Mouse (Mus musculus) kidney, postnatal 0 days (tissue): ENCODE results near the gene Mfng. TPM values are rescaled to one million over a fixed set of nuclear protein-coding genes. Genes with fewer than 3 reads are reported as not detected.
A peak's percentile ranks its signal among the peaks of the same experiment; 100 is the strongest.

Experiments
- ATAC-seq: fragments of 200-750 bp; cut with Nextera tagmentation; replicated peaks from 2 replicates; pipeline ENCODE4 v1.8.0; 2017; ENCODE audit warnings: low read depth, moderate number of reproducible peaks, moderate TSS enrichment, moderate library complexity; ENCODE audit not compliant: low FRiP score
- DNase-seq: peaks from one replicate; pipeline ENCODE4 v3.0.0-alpha.2; 2016; ENCODE audit warnings: low spot score
- H3K27ac ChIP-seq: fragments of 300-500 bp; sonication (generic); 2 replicates; pipeline ENCODE4 v1.5.1; 2014; ENCODE audit warnings: mild to moderate bottlenecking
- H3K27me3 ChIP-seq: fragments of 300-500 bp; sonication (generic); 2 replicates; pipeline ENCODE4 v1.6.1; 2014; ENCODE audit warnings: low read length, mixed read lengths; ENCODE audit not compliant: insufficient read depth
- H3K36me3 ChIP-seq: fragments of 300-500 bp; sonication (generic); 2 replicates; pipeline ENCODE4 v1.6.1; 2014; ENCODE audit warnings: low read length, mixed read lengths; ENCODE audit not compliant: insufficient read depth
- H3K4me1 ChIP-seq: fragments of 300-500 bp; sonication (generic); replicated peaks from 2 replicates; pipeline ENCODE4 v1.6.1; 2014; ENCODE audit warnings: antibody characterized with exemption, low read length, mixed read lengths; ENCODE audit not compliant: insufficient read depth
- H3K4me2 ChIP-seq: fragments of 300-500 bp; sonication (generic); 2 replicates; pipeline ENCODE4 v1.6.1; 2014; ENCODE audit warnings: mild to moderate bottlenecking, low read length, moderate library complexity, mixed read lengths
- H3K4me3 ChIP-seq: fragments of 300-500 bp; sonication (generic); replicated peaks from 2 replicates; pipeline ENCODE4 v1.5.1; 2014; ENCODE audit warnings: low read depth, low read length
- H3K9ac ChIP-seq: fragments of 300-500 bp; sonication (generic); 2 replicates; pipeline ENCODE4 v1.6.1; 2014; ENCODE audit warnings: low read depth, low read length
- H3K9me3 ChIP-seq: fragments of 300-500 bp; sonication (generic); replicated peaks from 2 replicates; pipeline ENCODE4 v1.6.1; 2016; ENCODE audit warnings: low read length, inconsistent platforms, mixed read lengths
- CTCF ChIP-seq: IDR thresholded peaks from 2 replicates; pipeline ENCODE4 v1.5.1; 2016; ENCODE audit warnings: antibody characterized with exemption, low read depth, mild to moderate bottlenecking, moderate library complexity
- whole genome bisulfite sequencing: fragments of 180-500 bp; shearing (Covaris S2); extraction: QIAGEN DNeasy Blood & Tissue Kit; methylation state at CpG from one replicate; pipeline ENCODE4 v1.1.7; 2014; 5-methylcytosine and 5-hydroxymethylcytosine counted together
- polyA plus RNA-seq: library from polyadenylated mRNA; unstranded; fragments of >200 nt; fragmentation: Nextera tagmentation; extraction: Ambion mirVana; gene quantifications from 2 replicates; pipeline ENCODE4 v1.2.1, GENCODE M21; 2015

The Mfng gene
- polyA plus RNA-seq, 1 experiment from 2014 or later = 18.9 TPM

DNA sequence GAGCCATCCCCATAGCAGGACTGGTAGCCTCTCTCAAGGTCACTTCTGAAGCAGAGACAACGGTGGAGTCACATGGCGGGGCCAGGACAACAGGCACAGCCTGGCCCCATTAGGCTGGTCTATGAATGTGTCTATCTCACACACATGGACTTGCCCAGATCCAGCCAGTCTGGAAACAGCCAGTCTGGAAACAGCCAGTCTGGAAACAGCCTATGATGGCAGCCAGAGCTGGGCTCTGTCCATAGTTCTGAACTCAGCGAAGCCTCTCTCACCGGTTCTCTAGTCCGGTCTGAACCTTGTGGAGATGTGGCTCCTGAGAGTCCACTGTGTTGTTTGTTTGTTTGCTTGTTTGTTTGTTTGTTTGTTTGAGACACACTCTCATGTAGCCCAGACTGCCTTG is 23.4 kb downstream of the Mfng start:
- Histone ChIP-seq H3K27ac (no peak overlapping the region), H3K27me3 (no peaks in the 10 kb centered on the region), H3K36me3 (no peaks in the 10 kb centered on the region), H3K9me3 (no peaks in the 10 kb centered on the region), H3K4me3 (no peak overlapping the region), H3K9ac (no peak overlapping the region), H3K4me1 (no peaks in the 10 kb centered on the region), H3K4me2 (no peak overlapping the region)
- DNase-seq = peak; percentile 75
- peak; percentile 70 for ATAC-seq
- WGBS = 40% methylated on average over 5 of the region's 5 CpGs
- no peak for TF ChIP-seq CTCF

DNA sequence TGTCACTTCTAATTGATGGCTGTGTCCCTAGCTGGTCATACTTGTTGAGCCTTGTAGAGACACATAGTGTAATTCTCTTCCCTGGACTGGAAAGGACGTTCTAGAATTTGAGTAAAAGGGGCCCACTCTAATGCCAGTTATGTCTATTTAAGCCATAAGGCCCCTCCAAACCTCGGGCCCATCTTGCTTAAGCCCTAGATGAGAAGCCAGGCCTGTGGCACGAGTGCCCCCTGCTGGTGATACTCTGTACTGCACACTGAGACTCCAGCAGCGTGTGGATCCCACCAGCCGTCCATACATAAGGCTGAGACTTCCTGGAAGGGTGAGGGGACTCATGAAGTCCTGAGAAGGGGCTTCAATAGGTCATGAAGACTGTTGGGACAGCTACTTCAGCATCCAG is 29.1 kb downstream of the Mfng start:
- no peak overlapping the region for H3K4me2 ChIP-seq
- TF ChIP-seq CTCF = peak; percentile 98

GRCm38 (mm10) chr15:78742831-78743230 is 30.4 kb downstream of the Mfng start:
- ATAC-seq = no peak
- Histone ChIP-seq H3K9me3 (no peaks in the 10 kb centered on the region), H3K4me2 (no peak overlapping the region), H3K36me3 (no peaks in the 10 kb centered on the region), H3K4me1 (no peaks in the 10 kb centered on the region), H3K9ac (no peak overlapping the region), H3K27ac (no peak overlapping the region), H3K4me3 (no peak overlapping the region), H3K27me3 (no peaks in the 10 kb centered on the region)
- no peak for TF ChIP-seq CTCF
- 91% methylated on average over 10 of the region's 10 CpGs for WGBS
- no peak for DNase-seq

More for the DNA sequence above, 29.1 kb downstream of the Mfng start:
- Histone ChIP-seq H3K36me3 (no peaks in the 10 kb centered on the region), H3K9ac (no peak overlapping the region), H3K4me3 (no peak overlapping the region), H3K27ac (no peak overlapping the region), H3K27me3 (no peaks in the 10 kb centered on the region), H3K4me1 (no peaks in the 10 kb centered on the region), H3K9me3 (no peaks in the 10 kb centered on the region)
- DNase-seq (peak; percentile 64), ATAC-seq (no peak)
- WGBS = 5% methylated on average over 5 of the region's 5 CpGs

GRCm38 (mm10) chr15:78740662-78741061 is 32.6 kb downstream of the Mfng start:
- no peak overlapping the region for H3K27ac ChIP-seq
- H3K4me1 ChIP-seq = no peaks in the 10 kb centered on the region
- no peaks in the 10 kb centered on the region for H3K36me3 ChIP-seq
- no peak for ATAC-seq
- DNase-seq = no peak
- H3K9ac ChIP-seq = no peak overlapping the region
- H3K4me2 ChIP-seq = no peak overlapping the region
- H3K4me3 ChIP-seq = no peak overlapping the region
- WGBS = 42% methylated on average over 12 of the region's 12 CpGs
- no peaks in the 10 kb centered on the region for H3K27me3 ChIP-seq
- TF ChIP-seq CTCF = no peak
- no peaks in the 10 kb centered on the region for H3K9me3 ChIP-seq

- no peak overlapping the region for H3K9ac ChIP-seq
- no peak overlapping the region for H3K4me3 ChIP-seq
- TF ChIP-seq CTCF = no peak
- DNase-seq = no peak
- ATAC-seq = no peak
- H3K9me3 ChIP-seq = no peaks in the 10 kb centered on the region
- 36% methylated on average over 6 of the region's 6 CpGs for WGBS
- H3K4me1 ChIP-seq = no peaks in the 10 kb centered on the region
- no peaks in the 10 kb centered on the region for H3K36me3 ChIP-seq
- H3K4me2 ChIP-seq = no peak overlapping the region
- H3K27me3 ChIP-seq = no peaks in the 10 kb centered on the region
- no peak overlapping the region for H3K27ac ChIP-seq
Measured at GRCm38 (mm10) chr15:78737146-78737545, 36.1 kb downstream of the Mfng start.

GRCm38 (mm10) chr15:78736681-78737100 is 36.6 kb downstream of the Mfng start:
- Histone ChIP-seq H3K4me3 (no peak overlapping the region), H3K27ac (no peak overlapping the region), H3K9me3 (no peaks in the 10 kb centered on the region), H3K4me1 (no peaks in the 10 kb centered on the region), H3K36me3 (no peaks in the 10 kb centered on the region), H3K27me3 (no peaks in the 10 kb centered on the region), H3K9ac (no peak overlapping the region), H3K4me2 (no peak overlapping the region)
- DNase-seq (peak; percentile 90), ATAC-seq (peak; percentile 82)
- no peak for TF ChIP-seq CTCF
- WGBS = 9% methylated on average over 7 of the region's 7 CpGs

GRCm38 (mm10) chr15:78736181-78736579 is 37.1 kb downstream of the Mfng start:
- Histone ChIP-seq H3K9me3 (no peaks in the 10 kb centered on the region), H3K36me3 (no peaks in the 10 kb centered on the region), H3K4me2 (no peak overlapping the region), H3K9ac (no peak overlapping the region), H3K27me3 (no peaks in the 10 kb centered on the region), H3K4me1 (no peaks in the 10 kb centered on the region), H3K27ac (no peak overlapping the region), H3K4me3 (no peak overlapping the region)
- ATAC-seq (no peak), DNase-seq (peak; percentile 18)
- 32% methylated on average over 3 of the region's 3 CpGs for WGBS
- no peak for TF ChIP-seq CTCF
